Mouse (Mus musculus) mouse embryonic stem cell (cell line): ENCODE data around the gene Tm7sf2.

ENCODE experiments used
- in situ Hi-C, 2 experiments: fragments of 300-500 bp; cut with MboI; formaldehyde crosslinking; loops; 1 replicate in 1 of 2; 3 replicates in 1 of 2; pipeline ENCODE4 v1.14.3; 2019 to 2020; ENCODE audit warnings: low sequenced_read_pairs in 2 of 2, low pct_unique_long_range_greater_than_20kb in 1 of 2, mixed read lengths in 1 of 2; ENCODE audit not compliant: unreplicated experiment in 1 of 2

The Tm7sf2 gene

GRCm38 (mm10) chr19:6071261-6071660 is 3.1 kb upstream of the Tm7sf2 start:
- in situ Hi-C loops, result no loop called here

- in situ Hi-C loops, result no loop called here
Measured at GRCm38 (mm10) chr19:6070571-6071250, 2.5 kb upstream of the Tm7sf2 start.

GRCm38 (mm10) chr19:6069851-6070250 is 1.7 kb upstream of the Tm7sf2 start:
- in situ Hi-C loops, result no loop called here

- in situ Hi-C loops, result no loop called here
Measured at GRCm38 (mm10) chr19:6068951-6069350, 778 bp upstream of the Tm7sf2 start.

- in situ Hi-C loops, result no loop called here
Measured at GRCm38 (mm10) chr19:6067011-6067723, 1.0 kb downstream of the Tm7sf2 start.

GRCm38 (mm10) chr19:6066571-6066970 is 1.6 kb downstream of the Tm7sf2 start:
- in situ Hi-C loops, result no loop called here

- in situ Hi-C loops, result no loop called here
Measured at GRCm38 (mm10) chr19:6063081-6063480, 5.1 kb downstream of the Tm7sf2 start.

GRCm38 (mm10) chr19:6062418-6062817 is 5.8 kb downstream of the Tm7sf2 start:
- in situ Hi-C loops, result no loop called here

- in situ Hi-C loops, result no loop called here
Measured at GRCm38 (mm10) chr19:6061641-6062302, 6.4 kb downstream of the Tm7sf2 start.

- in situ Hi-C loops, result no loop called here
Measured at GRCm38 (mm10) chr19:6061021-6061533, 7.1 kb downstream of the Tm7sf2 start, which contains the start of gene Znhit2. Znhit2 (plus strand) TSS chr19:6061192.

GRCm38 (mm10) chr19:6058966-6059365 is 9.2 kb downstream of the Tm7sf2 start:
- in situ Hi-C loops, result no loop called here

GRCm38 (mm10) chr19:6058513-6058912 is 9.7 kb downstream of the Tm7sf2 start:
- in situ Hi-C loops, result no loop called here

GRCm38 (mm10) chr19:6057313-6058096 is 10.7 kb downstream of the Tm7sf2 start, which contains the start of the genes Mrpl49 and Fau:
Mrpl49 (minus strand) TSS chr19:6057785.
Fau (plus strand) TSS chr19:6057844.
- in situ Hi-C loops, result no loop called here

GRCm38 (mm10) chr19:6056696-6057095 is 11.5 kb downstream of the Tm7sf2 start:
- in situ Hi-C loops, result no loop called here

- in situ Hi-C loops, result no loop called here
Measured at GRCm38 (mm10) chr19:6054296-6054695, 13.9 kb downstream of the Tm7sf2 start.

GRCm38 (mm10) chr19:6052516-6052915 is 15.7 kb downstream of the Tm7sf2 start:
- in situ Hi-C loops, result no loop called here

GRCm38 (mm10) chr19:6048681-6049410 is 19.3 kb downstream of the Tm7sf2 start:
- in situ Hi-C loops, result no loop called here

- in situ Hi-C loops, result no loop called here
Measured at GRCm38 (mm10) chr19:6047899-6048166, 20.3 kb downstream of the Tm7sf2 start.
